Mouse (Mus musculus) hindbrain, embryonic 10.5 days (tissue): ENCODE data around the gene Fam214b. TPM values are rescaled to one million over a fixed set of nuclear protein-coding genes. Genes with fewer than 3 reads are reported as not detected.
A peak's percentile ranks its signal among the peaks of the same experiment; 100 is the strongest.

Source experiments
- DNase-seq: peaks from one replicate; pipeline ENCODE4 v3.0.0-alpha.2; 2017; ENCODE audit warnings: low spot score
- H3K27ac ChIP-seq: fragments of 300-500 bp; sonication (generic); 2 replicates; pipeline ENCODE4 v1.5.1; 2016; ENCODE audit warnings: mild to moderate bottlenecking, moderate library complexity
- H3K27me3 ChIP-seq: fragments of 300-500 bp; sonication (generic); 2 replicates; pipeline ENCODE4 v1.6.1; 2016; ENCODE audit warnings: mild to moderate bottlenecking; ENCODE audit not compliant: poor library complexity, insufficient read depth, severe bottlenecking
- H3K36me3 ChIP-seq: fragments of 300-500 bp; sonication (generic); 2 replicates; pipeline ENCODE4 v1.6.1; 2016; ENCODE audit warnings: mild to moderate bottlenecking, moderate library complexity
- H3K4me1 ChIP-seq: fragments of 300-500 bp; sonication (generic); replicated peaks from 2 replicates; pipeline ENCODE4 v1.6.1; 2016; ENCODE audit warnings: mild to moderate bottlenecking
- H3K4me3 ChIP-seq: fragments of 300-500 bp; sonication (generic); 2 replicates; pipeline ENCODE4 v1.5.1; 2016; ENCODE audit warnings: mild to moderate bottlenecking, moderate library complexity
- H3K9me3 ChIP-seq: fragments of 300-500 bp; sonication (generic); 2 replicates; pipeline ENCODE4 v1.6.1; 2016; ENCODE audit warnings: mild to moderate bottlenecking, moderate library complexity
- WGBS: fragments of 180-500 bp; shearing (Covaris S2); methylation state at CpG from one replicate; pipeline ENCODE4 v1.1.7; 2016; 5-methylcytosine and 5-hydroxymethylcytosine counted together
- polyA plus RNA-seq: library from polyadenylated mRNA; unstranded; fragments of >200 nt; fragmentation: Nextera tagmentation; extraction: Ambion mirVana; gene quantifications from 2 replicates; pipeline ENCODE4 v1.2.1, GENCODE M21; 2016

The Fam214b gene
- 22.6 and 34.4 TPM in 2 replicates for polyA plus RNA-seq

DNA sequence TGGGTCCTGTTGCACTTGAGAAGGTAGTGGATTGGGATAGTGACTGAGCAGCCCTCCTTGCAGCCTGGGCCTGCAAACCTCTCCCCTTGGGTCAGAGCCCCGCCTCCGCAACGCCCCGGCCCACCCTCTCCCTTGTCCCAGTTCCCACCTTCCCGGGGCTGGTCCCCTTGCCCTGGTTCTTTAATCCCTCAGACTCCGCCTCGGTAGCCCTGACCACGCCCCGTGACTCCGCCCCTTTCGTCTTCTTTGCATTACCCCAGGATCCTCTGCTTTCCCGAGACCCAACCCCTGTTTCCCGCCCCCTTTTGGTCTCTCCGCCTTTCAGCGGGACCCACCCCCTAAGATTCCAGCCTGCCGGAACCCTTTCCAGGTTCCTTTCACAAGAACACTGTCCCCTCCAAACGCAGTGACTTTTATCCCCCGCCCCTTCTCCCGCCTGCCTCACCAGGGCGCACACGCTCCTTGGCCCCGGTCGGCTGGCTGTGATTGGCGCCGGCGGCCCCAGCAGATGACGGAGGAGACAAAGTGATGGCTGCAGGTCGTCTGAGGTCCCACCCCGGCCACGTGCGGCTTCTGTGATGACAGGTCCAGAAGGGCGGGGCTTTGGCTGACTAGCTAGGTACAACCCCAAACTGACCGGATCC, at the start of gene Fam214b:
Fam214b (minus strand) TSS at position 562 of the 644 bp plus-strand sequence.
- no peaks in the 10 kb centered on the region for H3K9me3 ChIP-seq
- no peaks in the 10 kb centered on the region for H3K36me3 ChIP-seq
- peak within 1 kb of the TSS; percentile 64 for H3K4me3 ChIP-seq
- DNase-seq: peak; percentile 99
- H3K27me3 ChIP-seq: no peaks in the 10 kb centered on the region
- peaks cover 56% of the 10 kb centered on the region for H3K4me1 ChIP-seq
- WGBS: under 1% methylated on average over 33 of the region's 33 CpGs
- peak within 1 kb of the TSS; percentile 94 for H3K27ac ChIP-seq

DNA sequence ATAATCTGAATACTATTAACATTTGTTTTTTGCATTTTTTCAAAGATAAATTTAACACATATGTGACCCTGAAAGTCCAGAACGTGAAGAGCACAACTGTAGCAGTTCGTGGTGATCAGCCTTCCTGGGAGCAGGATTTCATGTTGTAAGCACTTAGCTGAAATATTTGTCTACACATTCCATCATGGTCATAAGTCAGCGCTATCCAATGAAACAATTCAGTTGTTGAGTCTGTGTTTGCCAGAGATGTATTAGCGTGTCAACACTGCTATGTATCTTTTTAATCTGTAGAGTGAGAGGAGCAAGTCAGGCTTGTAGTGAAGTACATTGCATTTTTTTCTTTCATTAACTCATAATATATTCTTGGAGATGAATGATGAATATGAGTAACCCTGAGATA, 45.2 kb upstream of the Fam214b start:
- H3K27me3 ChIP-seq: no peaks in the 10 kb centered on the region
- no peaks in the 10 kb centered on the region for H3K4me1 ChIP-seq
- no peak overlapping the region for H3K4me3 ChIP-seq
- WGBS: 86% methylated on average over 4 of the region's 4 CpGs
- no peak overlapping the region for H3K27ac ChIP-seq
- no peak for DNase-seq
- H3K9me3 ChIP-seq: no peaks in the 10 kb centered on the region
- no peaks in the 10 kb centered on the region for H3K36me3 ChIP-seq

DNA sequence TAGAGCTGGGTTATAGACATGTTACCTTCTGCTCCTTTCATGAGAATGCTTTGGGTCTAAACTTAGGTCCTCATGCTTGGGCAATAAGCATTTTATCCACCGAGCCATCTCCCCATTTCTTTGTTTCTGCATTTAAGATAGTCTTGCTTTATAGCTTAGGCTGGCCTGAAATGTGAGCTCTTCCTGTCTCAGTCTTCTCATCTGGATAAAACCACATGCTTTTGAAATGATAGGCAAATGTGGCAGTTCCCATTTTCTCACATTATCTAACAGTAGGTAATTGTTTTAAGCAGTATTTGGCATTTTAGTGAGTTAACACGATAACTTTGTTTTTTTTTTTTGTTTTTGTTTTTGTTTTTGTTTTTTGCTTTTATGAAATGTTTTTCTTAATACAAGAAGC, 43.9 kb upstream of the Fam214b start:
- no peak overlapping the region for H3K27ac ChIP-seq
- WGBS: 89% methylated on average over 2 of the region's 2 CpGs
- DNase-seq: no peak
- no peaks in the 10 kb centered on the region for H3K9me3 ChIP-seq
- H3K4me3 ChIP-seq: no peak overlapping the region
- H3K4me1 ChIP-seq: no peaks in the 10 kb centered on the region
- H3K36me3 ChIP-seq: no peaks in the 10 kb centered on the region
- no peaks in the 10 kb centered on the region for H3K27me3 ChIP-seq

DNA sequence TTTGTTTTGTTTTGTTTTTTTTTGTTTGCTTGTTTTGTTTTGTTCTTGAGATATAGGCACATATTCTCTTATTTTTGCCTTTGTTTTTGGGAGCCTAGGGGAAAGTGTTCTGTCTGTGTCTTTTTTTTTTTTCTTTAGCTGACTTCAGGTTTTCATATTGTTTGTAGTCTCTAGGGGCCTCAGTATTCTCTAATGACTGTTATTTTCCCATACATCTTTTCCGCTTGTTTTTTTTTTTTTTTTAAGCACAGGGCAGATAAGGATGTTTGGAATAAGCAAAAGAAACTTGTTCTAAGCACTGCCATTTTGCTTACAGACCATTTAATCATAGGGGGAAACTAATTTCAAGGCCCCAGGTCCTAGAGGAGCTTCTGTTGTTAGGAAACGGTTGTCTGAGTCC, 36.4 kb upstream of the Fam214b start:
- WGBS: 80% methylated on average over 2 of the region's 2 CpGs
- Histone ChIP-seq H3K27me3 (no peaks in the 10 kb centered on the region), H3K36me3 (no peaks in the 10 kb centered on the region), H3K9me3 (no peaks in the 10 kb centered on the region), H3K27ac (no peak overlapping the region), H3K4me3 (no peak overlapping the region), H3K4me1 (no peaks in the 10 kb centered on the region)
- no peak for DNase-seq

DNA sequence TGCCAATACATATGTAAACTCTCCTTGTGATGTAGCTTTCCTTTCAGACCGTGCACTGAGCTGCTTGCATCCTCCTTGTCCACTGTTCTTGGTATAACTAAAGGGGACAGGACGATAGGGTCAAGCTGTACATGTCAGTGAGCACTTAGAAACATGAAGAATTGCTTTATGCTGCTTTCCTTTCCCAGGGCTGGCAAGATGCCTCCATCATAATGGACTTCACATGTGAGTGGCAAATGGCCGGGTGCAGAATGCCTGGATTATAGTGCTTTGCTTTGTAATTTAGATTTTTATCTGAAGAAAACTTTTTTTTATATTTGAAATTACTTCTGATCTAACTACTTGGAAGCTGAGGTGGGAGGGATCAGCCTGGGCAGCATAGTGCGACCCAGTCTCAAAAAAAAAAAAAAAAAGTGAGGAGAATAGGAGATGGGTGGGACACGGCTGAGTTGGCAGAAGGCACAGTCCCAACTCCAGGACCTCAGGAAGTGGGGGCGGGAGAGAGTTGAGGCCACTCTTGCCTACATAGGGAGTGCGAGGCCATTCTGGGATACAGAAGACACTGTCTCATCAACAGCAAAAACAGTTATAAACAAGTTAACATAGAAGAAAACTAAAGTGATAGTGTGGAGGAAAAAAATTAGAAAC, 32.2 kb upstream of the Fam214b start:
- Histone ChIP-seq H3K9me3 (no peaks in the 10 kb centered on the region), H3K4me3 (no peak overlapping the region), H3K36me3 (no peaks in the 10 kb centered on the region), H3K27ac (no peak overlapping the region), H3K27me3 (no peaks in the 10 kb centered on the region), H3K4me1 (no peaks in the 10 kb centered on the region)
- 74% methylated on average over 7 of the region's 7 CpGs for WGBS
- DNase-seq: no peak

DNA sequence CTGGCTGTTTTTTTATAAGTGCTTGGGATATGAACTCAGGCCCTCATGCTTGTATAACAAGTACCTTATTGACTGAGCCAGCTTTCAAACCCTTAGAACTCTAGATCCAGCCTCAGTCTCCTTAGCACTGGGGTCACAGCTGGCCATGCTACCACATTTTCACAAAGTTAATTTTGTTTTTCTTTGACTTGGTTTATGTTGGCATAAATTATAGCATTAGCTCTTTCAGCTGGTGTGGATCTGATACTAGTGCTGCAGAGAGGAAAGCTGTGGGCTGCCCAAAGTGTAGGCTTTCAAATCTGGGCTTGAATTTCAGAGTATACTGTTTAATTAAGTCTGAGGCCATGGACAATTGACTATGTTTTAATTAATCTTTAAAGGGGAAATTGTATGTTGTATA, 28.9 kb upstream of the Fam214b start:
- H3K9me3 ChIP-seq: no peaks in the 10 kb centered on the region
- DNase-seq: no peak

DNA sequence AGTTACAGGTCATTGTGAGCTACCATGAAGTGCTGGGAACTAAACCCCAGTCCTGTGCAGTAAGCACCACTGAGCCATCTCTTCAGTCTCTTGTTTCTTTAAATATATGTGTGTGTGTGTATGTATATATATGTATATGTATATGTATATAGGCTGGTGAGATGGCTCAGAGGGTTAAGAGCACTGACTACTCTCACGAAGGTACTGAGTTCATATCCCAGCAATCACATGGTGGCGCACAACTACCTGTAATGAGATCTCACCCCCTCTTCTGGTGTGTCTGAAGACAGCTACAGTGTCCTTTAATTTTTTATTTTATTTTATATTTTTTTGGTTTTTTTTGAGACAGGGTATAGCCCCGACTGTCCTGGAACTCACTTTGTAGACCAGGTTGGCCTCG, 19.5 kb upstream of the Fam214b start:
- no peaks in the 10 kb centered on the region for H3K4me1 ChIP-seq
- no peaks in the 10 kb centered on the region for H3K9me3 ChIP-seq
- no peak for DNase-seq
- no peak overlapping the region for H3K4me3 ChIP-seq
- H3K27ac ChIP-seq: no peak overlapping the region
- peaks cover 4% of the 10 kb centered on the region; the same call in 1 of the 2 replicates for H3K27me3 ChIP-seq
- H3K36me3 ChIP-seq: no peaks in the 10 kb centered on the region
- 92% methylated on average over 4 of the region's 4 CpGs for WGBS

More for the DNA sequence above, 28.9 kb upstream of the Fam214b start:
- Histone ChIP-seq H3K27ac (no peak overlapping the region), H3K27me3 (no peaks in the 10 kb centered on the region), H3K36me3 (no peaks in the 10 kb centered on the region), H3K4me3 (no peak overlapping the region), H3K4me1 (no peaks in the 10 kb centered on the region)

DNA sequence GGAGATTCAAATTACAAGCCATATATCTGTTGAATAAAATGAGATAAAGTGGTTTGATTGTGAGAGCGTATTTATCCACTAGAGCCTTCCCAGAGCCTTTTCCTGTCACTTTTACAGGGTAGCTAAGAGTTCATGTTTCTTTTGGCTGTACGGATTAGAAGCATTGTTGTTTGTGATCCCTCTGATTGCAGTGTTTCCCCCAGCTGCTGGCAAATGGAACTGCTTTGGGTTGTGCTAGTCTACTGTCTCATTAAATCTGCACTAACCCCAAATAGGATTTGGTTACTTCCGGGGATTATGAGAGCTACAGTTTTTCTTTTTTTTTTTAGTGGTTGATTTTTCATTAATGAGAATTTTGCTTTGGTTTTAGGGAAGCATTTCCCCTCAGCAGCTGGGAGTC, 14.3 kb upstream of the Fam214b start:
- no peak for DNase-seq
- Histone ChIP-seq H3K4me3 (no peak overlapping the region), H3K27ac (no peak overlapping the region)

DNA sequence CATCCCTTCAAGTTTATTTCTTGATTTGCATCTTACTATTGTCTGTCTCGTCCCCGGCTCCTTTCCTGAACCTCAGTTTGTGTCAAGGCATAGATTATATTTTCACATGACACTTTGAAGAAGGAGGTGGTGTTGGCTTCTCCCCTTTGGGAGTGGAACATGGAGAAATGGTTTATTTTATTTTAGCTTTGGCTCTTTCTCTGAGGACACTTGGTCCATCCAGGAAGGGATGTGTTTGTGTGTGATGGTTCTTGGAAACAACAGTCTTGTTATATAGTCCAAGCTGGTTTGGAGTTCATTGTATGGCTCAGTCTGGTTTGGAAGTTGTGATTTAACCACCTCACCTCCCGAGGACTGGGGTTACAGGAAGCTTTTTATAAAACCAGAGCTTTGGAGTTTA, 13.7 kb upstream of the Fam214b start:
- no peak for DNase-seq
- 41% methylated on average over 3 of the region's 3 CpGs for WGBS
- Histone ChIP-seq H3K27ac (peak overlapping the region; percentile 93; the same call in 1 of the 2 replicates), H3K9me3 (no peaks in the 10 kb centered on the region), H3K27me3 (peaks cover 21% of the 10 kb centered on the region; the same call in 1 of the 2 replicates), H3K36me3 (no peaks in the 10 kb centered on the region), H3K4me3 (peak overlapping the region; percentile 76), H3K4me1 (peaks cover 5% of the 10 kb centered on the region; the same call in 1 of the 2 replicates)

More for the DNA sequence above, 14.3 kb upstream of the Fam214b start:
- Histone ChIP-seq H3K27me3 (peaks cover 21% of the 10 kb centered on the region; the same call in 1 of the 2 replicates), H3K4me1 (peaks cover 5% of the 10 kb centered on the region; the same call in 1 of the 2 replicates), H3K9me3 (no peaks in the 10 kb centered on the region), H3K36me3 (no peaks in the 10 kb centered on the region)
- WGBS: 75% methylated on average over 3 of the region's 3 CpGs

DNA sequence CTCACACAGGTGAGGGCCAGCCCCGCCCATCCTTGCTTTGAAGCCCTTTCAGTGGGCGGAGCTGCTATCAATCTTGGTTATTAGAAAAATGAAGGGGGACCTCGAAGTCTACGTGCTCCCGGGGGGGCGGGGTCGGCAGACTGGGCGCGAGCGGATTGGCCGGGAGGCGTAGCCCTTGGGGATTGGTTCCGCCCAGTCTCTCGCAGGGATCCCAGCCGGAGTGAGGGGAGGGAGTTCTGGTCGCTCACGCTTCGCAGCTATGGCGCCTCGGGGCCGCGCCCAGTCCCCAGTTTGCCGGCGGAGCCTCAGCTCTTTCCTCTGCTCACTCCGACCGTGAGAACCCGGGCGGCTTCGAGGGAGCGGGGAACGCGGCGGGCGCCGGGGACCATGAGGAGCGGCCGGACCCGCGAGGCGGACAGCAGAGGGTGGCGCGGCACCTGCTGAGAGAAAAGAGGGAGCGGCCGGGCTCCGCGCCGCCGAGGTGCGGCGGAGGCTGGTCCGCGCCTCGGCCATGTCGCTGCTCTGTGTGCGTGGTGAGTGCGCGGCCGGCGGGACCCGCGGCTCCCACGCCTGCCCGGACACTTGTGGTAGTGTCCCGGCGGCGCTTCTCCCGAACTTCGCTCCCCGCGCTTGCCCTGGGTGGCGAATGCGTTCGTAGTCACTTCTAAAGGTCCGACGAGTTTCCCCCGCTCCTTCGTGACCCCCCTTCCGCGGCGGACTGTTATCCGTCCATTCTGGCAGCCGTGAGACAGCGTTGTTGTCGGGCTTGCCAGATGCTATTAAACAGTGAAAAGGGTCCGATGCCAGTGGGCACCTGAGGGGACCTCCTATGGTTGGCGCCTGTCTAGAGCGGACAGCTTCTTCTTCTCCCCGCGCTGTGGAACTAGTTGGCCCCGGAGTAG, 13.0 kb upstream of the Fam214b start, which contains the start of gene Unc13b:
Unc13b (plus strand) TSS at position 201 of the 902 bp plus-strand sequence.
- peak within 1 kb of the TSS; percentile 93 for H3K27ac ChIP-seq
- DNase-seq: peak; percentile 93
- WGBS: under 1% methylated on average over 90 of the region's 90 CpGs
- no peaks in the 10 kb centered on the region for H3K36me3 ChIP-seq
- H3K4me3 ChIP-seq: peak within 1 kb of the TSS; percentile 76
- H3K4me1 ChIP-seq: peaks cover 5% of the 10 kb centered on the region; the same call in 1 of the 2 replicates
- peaks cover 21% of the 10 kb centered on the region; the same call in 1 of the 2 replicates for H3K27me3 ChIP-seq
- H3K9me3 ChIP-seq: no peaks in the 10 kb centered on the region

DNA sequence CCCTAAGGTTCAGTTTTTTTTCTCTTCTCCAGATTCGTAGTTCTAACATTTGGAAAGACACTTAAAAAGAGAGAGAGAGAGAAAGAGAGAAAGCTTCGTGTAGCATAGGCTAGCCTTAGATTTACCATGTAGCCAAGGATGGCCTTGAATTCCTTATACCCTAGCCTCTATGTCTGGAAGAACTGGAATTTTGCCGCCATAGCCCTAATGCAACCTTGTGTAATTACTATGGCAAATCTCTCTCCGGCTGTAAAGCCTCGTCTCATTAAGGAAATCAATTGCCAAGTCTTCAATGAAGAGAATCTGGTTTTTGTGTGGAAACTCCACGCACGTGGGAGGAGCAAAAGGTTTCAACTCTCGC, 12.4 kb upstream of the Fam214b start:
- H3K4me3 ChIP-seq: peak overlapping the region; percentile 76
- H3K27ac ChIP-seq: peak overlapping the region; percentile 93
- DNase-seq: no peak
- peaks cover 5% of the 10 kb centered on the region; the same call in 1 of the 2 replicates for H3K4me1 ChIP-seq
- H3K36me3 ChIP-seq: no peaks in the 10 kb centered on the region
- 22% methylated on average over 8 of the region's 8 CpGs for WGBS
- no peaks in the 10 kb centered on the region for H3K9me3 ChIP-seq
- peaks cover 21% of the 10 kb centered on the region; the same call in 1 of the 2 replicates for H3K27me3 ChIP-seq

DNA sequence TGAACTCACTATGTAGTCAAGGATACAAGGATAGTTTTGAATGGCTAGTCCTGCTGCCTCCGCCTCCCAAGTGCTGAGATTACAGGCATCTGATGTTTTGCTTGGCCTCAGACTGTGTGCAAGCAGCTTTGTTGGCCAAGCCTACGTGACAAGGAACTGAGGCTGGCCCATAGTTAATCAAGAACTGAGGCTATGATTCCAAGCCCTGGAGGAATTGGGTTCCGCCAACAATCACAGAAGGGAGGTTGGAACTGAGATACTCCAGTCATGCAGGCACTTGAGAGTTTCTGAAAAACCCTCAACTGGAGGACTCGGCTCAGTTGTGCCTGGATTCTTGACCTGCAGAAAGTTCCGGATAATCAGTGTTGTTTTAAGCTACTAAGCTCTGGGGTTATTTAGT, 11.6 kb upstream of the Fam214b start:
- Histone ChIP-seq H3K27ac (no peak overlapping the region), H3K9me3 (no peaks in the 10 kb centered on the region), H3K4me3 (no peak overlapping the region), H3K36me3 (no peaks in the 10 kb centered on the region), H3K27me3 (peaks cover 21% of the 10 kb centered on the region; the same call in 1 of the 2 replicates), H3K4me1 (peaks cover 5% of the 10 kb centered on the region; the same call in 1 of the 2 replicates)
- WGBS: 93% methylated on average over 5 of the region's 5 CpGs
- DNase-seq: no peak
